Mouse (Mus musculus) heart, adult 2 months (tissue): ENCODE measurements around the gene Zfp697.

Source experiments
- CTCF ChIP-seq: fragments of 200-600 bp; IDR thresholded peaks from 2 replicates; pipeline ENCODE4 v1.8.1; 2022; ENCODE audit warnings: antibody characterized with exemption, mild to moderate bottlenecking, moderate library complexity
- EP300 ChIP-seq: fragments of 200-500 bp; IDR thresholded peaks from 2 replicates; pipeline ENCODE4 v1.6.1; 2011; ENCODE audit warnings: low read depth, low read length, control low read depth; ENCODE audit not compliant: insufficient read depth
- POLR2A ChIP-seq: fragments of 200-500 bp; IDR thresholded peaks from 2 replicates; pipeline ENCODE4 v1.6.1; 2011; ENCODE audit warnings: mild to moderate bottlenecking, low read depth, low read length, control low read depth; ENCODE audit not compliant: insufficient read depth

DNA sequence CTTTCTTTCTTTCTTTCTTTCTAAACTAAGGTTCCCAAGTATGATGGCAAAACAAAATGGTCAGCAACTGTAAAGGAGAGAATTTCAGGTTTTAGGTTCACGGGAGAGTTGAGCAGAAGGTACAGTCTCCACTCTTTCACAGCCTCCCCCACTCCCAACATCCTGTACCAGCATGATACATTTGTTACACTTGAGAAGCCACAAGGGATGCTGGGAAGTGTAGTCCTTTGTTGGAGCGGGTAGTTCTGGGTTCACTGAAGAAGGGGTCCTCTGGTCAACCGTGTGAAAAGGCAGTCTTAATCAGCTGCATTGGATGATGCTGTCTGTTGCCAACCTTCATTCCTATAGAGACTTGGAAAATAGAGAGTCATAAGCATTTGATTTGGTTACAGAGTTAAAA is 7.0 kb downstream of the Zfp697 start:
- no peak for TF ChIP-seq POLR2A
- no peak for TF ChIP-seq CTCF
- no peak for TF ChIP-seq EP300
